Mouse (Mus musculus) ZHBTc4 (cell line): Measurements from ENCODE around the gene Aars.
"Not testable (repeated sequence)": the region's sequence is repeated elsewhere in the genome, so short reads cannot be mapped to it uniquely, and the experiment has no call there.

Source experiments
- DNase-seq: peaks from one replicate; pipeline ENCODE4 v3.0.0-alpha.2; 2011; ENCODE audit warnings: low read depth, low spot score

Aars gene

DNA sequence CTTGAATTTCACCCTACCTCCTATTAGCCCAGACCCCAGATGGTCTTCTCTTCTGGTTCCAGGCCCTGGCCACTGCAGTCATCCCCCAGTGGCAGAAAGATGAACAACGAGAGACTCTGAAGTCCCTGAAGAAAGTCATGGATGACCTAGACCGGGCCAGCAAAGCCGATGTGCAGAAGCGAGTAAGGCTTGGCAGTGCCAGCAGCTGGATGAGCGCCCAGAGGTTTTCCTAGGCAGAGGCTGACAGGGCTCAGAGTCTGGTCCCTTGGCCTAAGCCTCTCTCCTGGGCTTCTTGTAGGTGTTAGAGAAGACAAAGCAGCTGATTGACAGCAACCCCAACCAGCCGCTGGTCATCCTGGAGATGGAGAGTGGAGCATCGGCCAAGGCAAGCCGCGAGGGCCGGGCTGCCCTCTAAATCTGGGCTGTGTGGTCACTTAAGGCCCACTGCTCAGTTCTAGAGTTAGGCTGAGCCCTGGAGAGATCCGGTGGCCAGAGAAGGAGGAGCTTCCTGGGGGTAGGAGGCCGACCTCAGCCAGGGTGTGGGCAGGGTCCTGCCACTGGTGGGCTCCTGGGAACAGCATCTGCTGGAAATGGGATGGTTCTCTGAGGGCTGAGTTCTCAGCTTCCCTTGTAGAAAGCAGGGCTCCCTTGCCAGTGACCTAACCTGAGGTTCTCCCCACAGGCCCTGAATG is 21.0 kb downstream of the Aars start:
- no peak for DNase-seq

DNA sequence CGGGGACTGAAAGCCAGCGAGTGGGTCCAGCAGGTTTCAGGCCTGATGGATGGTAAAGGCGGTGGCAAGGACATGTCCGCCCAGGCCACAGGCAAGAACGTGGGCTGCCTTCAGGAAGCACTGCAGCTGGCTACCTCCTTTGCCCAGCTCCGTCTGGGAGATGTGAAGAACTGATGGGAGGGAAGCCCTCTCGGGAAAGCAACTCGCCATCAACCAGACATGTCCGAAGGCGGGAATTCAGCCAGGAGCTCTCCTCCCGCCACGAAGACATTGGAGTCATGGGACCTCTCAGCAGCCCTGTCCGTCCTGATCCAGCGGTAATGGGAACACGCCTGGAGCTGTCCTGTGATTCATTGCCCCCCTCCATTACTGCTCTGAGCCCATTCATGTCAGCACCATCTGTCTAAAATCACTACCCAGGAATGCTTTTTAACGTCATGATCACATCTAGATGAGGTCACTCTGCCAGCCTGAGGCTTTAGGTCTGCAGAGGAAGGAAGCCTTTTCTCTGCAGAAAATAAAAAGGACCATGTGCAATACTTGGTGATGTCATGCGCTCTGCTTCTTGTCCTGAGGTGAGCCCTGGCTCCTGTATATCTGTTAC is 22.2 kb downstream of the Aars start:
- no peak for DNase-seq

DNA sequence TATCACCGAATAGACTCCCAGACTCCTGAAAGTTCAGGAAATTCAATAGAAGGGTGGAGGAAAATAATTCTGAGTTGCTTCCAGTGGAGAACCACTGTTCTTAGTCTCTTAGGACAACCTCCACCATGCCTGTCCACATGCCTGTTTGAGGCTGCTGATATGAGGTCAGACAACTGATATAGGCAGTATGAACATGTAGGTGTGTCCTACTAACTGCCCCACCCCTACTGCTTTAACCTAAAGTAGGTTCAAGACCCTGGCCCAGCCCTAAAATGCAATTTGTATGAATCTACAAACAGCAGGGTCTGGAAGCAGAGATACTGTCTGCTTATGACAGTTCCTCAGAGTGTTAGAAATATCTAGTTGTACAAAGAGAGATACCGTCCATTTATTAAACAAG is 22.7 kb downstream of the Aars start:
- no peak for DNase-seq

DNA sequence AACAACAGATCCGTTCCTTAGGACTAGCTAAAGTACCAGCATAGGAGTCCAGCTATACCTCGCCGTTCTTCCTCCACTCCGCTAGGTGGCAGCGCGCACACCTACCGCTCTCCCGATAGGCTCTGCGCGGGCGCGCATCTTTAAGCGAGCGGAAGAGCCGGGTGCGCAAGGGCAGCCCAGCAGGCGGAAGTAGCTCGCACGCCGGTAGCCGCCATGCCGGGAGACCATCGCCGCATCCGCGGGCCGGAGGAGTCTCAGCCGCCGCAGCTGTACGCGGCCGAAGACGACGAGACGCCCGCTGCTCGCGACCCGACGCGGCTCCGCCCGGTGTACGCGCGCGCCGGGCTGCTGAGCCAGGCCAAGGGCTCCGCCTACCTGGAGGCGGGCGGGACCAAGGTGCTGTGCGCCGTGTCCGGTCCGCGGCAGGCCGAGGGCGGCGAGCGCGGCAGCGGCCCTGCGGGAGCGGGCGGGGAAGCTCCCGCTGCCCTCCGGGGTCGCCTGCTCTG is 23.3 kb downstream of the Aars start, which contains the start of gene Exosc6:
Gene Exosc6 (plus strand): TSS at position 182 of the 506 bp plus-strand sequence.
- peak; percentile 98 for DNase-seq

DNA sequence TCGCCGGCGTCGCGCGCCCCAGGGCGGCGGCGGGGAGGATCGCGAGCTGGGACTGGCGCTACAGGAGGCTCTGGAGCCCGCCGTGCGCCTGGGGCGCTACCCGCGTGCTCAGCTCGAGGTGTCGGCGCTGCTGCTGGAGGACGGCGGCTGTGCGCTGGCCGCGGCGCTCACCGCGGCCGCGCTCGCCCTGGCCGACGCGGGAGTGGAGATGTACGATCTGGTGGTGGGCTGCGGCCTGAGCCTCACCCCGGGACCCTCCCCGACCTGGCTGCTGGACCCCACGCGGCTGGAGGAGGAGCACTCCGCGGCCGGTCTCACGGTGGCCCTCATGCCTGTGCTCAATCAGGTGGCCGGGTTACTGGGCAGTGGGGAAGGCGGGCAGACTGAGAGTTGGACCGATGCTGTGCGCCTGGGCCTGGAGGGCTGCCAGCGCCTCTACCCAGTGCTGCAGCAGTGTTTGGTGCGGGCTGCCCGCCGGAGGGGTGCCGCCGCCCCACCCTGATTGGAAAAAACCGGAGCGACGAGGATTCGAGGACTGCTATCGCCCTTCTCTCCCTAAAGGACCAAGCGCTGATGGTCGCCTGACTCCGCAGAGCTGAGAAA is 23.8 kb downstream of the Aars start:
- peak; percentile 71 for DNase-seq

DNA sequence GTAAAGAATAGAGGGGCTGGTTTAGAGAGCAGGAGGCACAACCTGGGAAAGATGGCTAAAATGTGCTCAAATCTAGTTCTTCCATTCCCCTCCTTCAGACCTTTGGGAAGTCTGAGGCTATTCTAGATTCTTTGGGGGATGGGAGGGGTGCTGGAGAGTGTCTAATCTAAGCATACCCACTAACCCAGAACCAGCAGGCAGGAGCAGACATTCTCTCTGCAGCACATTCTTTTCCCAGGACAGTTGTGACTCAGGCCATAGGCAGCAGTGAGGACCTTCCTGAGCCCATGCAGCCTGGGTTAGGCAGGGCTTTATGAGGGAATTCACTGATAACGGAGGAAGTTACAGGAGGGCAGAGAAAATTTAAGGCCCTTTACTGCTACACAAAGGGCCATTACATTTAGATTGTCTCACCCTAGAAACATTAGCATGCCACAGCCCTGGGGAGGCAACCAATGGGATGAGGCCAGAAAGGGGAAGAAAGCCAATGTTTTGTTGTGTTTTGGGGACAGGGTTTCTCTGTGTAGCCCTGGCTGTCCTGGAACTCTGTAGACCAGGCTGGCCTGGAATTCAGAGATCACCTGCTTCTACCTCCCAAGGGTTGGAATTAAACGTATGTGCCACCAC is 26.1 kb downstream of the Aars start:
- DNase-seq = peak; percentile 49

DNA sequence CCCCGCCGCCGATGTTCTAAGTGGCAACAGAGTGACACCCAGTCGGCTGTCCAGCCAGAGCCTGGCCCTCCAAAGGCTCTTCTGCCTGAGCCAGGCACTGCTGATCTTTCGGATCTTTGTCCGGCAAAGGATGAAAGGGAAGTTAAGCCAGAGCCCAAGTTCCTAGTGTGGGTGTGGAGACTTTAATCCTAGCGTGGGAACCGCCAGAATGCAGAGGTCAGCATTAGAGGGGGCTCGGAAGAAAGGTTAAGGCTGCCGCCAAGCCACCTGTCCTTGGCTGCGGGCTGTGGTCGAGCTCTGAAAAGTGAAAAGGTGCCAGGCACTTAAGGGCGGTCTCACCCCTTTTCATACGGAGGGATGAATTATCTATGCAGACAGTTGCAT is 28.7 kb downstream of the Aars start:
- DNase-seq = peak; percentile 53

DNA sequence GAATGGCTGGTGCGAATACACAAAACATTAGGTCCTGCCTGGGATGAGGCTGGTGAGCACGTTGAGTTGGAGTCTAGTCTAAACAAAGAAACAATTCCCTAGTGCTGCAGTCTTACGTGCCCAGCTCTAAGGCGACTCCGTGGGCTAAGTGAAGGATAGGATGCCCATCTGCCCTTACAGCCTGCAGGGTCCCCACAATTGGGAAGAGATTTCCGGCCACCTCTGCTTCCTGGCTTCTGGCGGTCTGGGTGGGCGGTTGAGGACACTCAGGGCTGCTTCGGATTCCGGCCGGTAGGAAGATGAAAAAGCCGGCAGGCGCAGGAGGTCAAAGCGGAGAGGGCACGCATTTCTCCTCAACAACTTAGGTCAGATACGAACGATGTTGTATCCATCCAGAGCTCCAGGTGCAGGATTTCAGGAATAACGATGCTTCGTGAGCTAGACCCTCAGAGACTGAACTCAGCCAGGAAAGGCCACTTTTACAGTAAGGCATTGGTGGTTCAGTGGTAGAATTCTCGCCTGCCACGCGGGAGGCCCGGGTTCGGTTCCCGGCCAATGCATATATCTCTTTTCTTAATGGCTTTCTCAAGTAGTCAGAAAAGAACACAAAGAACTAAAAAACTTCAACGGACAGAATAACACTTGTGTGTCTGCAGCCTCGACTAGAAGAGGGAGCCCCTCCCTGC is 29.3 kb downstream of the Aars start:
- DNase-seq = peak; percentile 93

DNA sequence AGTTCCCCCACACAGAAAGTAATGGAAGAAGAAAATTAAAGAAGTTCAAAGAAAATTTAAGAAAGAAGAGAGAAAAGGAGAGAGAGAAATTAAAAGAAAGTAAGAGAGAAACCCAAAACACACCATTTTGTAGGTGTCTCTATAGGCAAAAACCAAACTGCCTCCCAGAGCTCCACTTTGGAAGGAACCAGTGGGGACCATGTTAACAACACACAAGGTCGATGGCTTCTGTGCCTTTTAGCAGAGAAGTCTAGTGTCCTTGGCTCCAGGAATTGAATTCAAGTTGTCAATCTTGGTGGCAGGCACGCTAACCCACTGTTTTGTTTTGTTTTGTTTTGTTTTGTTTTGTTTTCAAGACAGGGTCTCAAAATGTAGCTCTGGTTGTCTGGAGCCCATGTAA is 29.9 kb downstream of the Aars start:
- no peak for DNase-seq

DNA sequence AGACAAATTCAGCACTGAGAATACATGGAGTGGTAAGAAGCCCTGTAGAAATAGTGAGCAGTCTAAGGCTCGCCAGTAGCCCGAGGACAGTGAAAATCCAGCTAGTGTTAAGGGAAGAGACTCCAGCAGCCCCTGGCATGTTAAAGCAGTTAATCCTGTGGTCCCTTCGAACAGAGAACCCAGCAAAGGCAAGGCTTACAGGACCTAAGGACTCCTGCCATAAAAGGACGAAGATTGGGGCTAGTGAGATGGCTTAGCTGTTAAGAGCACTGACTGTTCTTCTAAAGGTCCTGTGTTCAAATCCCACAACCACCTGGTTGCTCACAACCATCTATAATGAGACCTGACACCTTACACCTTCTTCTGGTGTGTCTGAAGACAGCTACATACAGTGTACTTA is 33.4 kb downstream of the Aars start:
- no peak for DNase-seq

DNA sequence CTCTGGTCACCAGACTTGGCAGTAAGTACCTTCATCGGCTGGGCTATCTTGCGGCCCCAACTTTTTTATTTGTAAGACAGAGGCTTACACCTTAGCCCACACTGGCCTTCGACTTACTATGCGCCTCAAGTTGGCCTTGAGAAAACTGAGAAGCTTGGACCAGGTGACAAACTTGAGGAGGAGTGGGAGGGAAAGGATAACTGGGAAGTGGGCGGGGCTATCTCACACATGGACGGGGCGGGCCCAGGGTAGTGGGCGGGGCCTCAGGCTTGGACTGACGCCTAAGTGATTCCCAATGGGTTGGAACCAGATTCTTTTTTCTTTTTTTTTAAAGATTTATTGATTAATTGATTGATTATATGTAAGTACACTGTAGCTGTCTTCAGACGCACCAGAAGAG is 34.5 kb downstream of the Aars start:
- DNase-seq = peak; percentile 86

DNA sequence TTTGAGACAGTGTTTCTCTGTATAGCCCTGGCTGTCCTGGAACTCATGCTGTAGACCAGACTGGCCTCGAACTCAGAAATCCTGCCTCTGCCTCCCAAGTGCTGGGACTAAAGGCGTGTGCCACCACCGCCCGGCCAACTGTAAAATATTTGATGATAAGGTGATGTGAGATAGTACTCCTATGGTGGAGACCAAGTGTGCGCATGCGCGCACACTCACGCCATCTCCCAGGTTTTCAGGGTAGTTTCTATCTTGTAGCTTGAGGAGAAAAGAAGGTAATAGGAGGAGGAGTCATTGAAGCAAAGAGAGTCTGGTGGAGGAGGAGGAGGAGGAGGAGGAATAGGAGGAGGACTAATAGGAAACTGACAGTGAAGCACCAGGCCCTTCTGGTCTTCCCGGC is 35.7 kb downstream of the Aars start:
- DNase-seq = not testable (repeated sequence)

DNA sequence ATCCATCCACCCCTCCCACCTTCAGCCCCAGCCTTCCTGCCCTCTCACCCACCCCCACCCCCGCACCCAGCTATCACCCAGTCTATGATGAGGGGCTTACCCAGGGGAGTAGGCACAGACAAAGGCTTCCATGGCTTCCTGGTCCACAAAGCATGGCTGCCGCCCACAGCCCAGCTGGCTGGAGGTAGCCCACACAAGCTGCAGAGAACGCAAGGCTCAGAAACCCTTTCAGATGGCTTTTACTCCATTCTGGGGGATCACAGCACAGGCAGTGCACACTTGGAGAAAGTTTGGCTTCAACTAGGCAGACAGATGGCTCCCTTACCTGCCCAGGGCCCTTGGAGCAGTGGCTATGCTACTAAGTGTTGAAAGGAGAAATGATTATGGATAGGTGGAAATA is 43.0 kb downstream of the Aars start:
- no peak for DNase-seq

DNA sequence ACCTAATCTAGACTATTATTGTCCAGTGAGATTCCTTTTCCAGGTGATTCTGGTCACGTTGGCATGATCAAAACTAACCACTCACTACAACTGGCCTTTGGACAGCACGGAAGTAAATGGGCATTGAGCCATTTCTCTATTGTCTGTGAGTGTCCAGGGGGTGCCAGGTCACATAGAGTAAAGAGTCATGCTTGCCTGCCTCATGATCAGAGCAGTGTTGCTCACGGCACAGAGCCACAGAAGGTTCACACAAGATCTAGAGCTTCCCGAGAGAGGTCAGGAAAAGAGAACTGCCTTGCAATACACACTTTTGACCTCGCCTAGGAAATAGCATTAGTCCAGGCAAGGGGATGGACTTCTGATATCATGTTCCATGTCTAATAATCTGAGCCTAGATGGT is 46.5 kb downstream of the Aars start:
- DNase-seq = no peak

DNA sequence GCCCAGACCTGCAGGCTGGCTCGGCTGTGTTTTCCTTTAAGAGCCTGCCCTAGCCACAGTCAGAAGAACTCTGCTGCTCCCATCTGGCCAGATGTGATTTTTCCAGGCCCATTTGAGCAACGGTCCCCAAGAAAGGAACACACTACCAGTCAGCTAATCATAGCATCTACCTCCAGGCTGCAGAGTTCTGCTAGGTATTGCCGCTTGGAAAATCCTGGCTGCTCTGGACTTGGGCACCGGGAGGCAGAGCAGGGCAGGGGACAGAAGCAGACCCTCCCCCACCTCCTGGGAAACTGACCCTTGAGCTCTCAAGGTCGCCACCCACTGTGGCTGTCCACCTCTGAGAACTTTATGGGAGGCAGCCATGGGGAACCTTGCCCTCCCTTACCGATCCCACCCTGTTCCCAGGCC is 46.9 kb downstream of the Aars start:
- DNase-seq = peak; percentile 61

DNA sequence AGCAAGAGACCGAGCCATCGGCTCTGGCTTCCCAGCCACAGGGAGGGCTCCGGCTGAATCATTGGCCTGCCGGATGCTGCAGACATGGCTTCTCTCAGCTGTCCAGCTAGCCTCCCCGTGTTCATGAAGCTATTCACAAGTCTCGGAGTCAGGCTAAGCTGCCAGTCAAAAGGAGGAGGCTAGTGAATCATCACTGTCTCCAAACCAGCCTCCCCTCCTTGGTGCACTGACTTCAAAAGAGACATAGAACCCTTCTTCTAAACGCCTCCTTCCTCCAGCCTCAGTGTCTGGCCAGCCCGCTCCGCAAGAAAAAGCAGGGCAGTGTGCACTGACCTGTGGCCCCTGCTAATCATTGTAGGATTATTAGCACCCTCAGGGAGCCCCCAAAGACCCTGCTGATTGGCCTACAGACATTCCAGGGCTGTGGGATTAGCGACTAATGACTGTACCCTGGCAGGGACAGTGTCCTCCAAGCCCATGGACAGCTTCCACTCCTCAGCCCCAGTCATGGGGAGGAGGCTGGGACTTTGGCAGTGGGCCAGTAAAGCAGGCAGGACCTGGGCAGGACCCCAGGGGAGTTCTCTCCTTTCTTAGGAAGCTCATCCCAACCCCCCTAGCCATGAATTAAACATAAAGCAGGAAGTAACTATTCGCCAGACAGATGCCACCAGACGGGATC is 48.8 kb downstream of the Aars start:
- no peak for DNase-seq

DNA sequence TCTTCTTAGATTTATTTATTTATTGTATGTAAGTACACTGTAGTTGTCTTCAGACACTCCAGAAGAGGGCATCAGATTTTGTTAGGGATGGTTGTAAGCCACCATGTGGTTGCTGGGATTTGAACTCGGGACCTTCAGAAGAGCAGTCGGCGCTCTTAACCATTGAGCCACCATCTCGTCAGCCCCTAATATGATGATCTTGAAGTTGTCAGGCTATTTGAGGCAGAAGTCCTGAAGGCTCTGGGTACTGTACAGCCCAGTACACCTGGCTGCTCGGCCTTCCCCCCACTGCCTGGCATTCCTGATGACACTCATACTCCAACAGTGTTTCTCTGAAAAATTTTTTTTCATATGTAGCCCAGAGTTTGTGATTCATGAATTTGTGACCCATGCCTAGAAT is 51.0 kb downstream of the Aars start:
- not testable (repeated sequence) for DNase-seq

DNA sequence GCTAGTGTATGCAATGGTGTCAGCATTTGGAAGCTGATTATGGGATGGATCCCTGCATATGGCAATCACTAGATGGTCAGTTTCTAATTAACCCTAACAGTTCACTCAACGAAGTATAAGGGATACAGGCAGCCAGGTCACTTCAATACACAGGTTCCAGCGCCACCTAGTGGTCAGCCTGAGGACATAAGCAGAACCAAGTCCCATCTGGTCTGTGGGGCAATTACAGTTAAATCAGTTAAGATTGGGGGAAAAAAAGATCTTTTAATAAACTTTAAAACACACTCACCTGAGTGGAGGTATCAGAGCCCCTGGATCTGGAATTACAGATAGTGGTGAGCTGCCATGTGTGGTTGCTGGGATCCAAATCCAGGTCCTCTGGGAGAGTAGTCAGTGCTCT is 57.2 kb downstream of the Aars start:
- peak; percentile 80 for DNase-seq

DNA sequence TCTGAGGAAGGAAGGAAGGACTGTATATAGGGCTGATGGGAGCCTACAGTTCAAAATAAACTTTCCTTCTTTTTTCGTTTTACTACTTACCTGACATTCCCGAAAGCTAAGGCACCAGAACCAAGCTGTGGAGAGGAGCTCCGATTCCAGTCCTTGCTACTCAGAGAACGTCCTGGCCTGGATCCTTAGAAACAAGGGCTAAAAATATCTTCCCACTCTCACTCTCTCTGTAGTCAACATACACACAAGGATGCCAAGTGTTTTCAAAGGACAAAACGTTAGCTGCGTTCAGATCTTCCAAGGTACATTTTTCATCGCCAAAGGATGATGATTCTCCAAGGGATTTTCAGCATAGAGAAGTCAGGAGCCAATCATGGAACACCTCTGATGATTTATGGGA is 58.8 kb downstream of the Aars start:
- no peak for DNase-seq

DNA sequence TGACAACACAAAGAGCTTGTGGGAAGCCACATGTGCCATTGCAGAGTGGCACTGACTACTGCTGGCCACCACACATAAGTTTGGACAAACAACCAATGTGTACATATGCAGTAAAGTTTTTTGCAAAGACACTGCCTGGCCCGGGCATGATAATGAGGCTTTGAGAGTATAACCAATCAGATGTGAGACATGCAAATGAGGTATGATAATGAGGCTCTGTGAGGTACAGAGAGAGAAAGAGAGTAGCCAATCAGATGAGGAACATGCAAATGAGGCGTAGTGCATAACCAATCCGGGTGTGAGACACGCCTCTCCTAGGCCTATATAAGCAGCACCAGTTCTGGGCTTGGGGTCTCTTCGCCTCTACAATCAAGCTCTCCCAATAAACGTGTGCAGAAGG is 59.4 kb downstream of the Aars start, which contains the start of gene Clec18a:
Gene Clec18a (minus strand): TSS at position 101 of the 400 bp plus-strand sequence.
- DNase-seq = not testable (repeated sequence)
